Mouse (Mus musculus) thymus, adult 2 months (tissue): ENCODE results near the gene Hjurp.

ENCODE experiments used
- CTCF ChIP-seq: fragments of 200-500 bp; IDR thresholded peaks from 2 replicates; pipeline ENCODE4 v1.5.1; 2012; ENCODE audit warnings: mild to moderate bottlenecking, control low read depth, low read length, moderate library complexity, borderline replicate concordance; ENCODE audit not compliant: control insufficient read depth, poor library complexity, insufficient read depth; ENCODE audit errors: extremely low read depth
- POLR2A ChIP-seq: fragments of 200-500 bp; IDR thresholded peaks from 2 replicates; pipeline ENCODE4 v1.6.1; 2012; ENCODE audit warnings: mild to moderate bottlenecking, low read length, control low read depth, moderate library complexity; ENCODE audit not compliant: control insufficient read depth, poor library complexity, insufficient read depth; ENCODE audit errors: extremely low read depth

DNA sequence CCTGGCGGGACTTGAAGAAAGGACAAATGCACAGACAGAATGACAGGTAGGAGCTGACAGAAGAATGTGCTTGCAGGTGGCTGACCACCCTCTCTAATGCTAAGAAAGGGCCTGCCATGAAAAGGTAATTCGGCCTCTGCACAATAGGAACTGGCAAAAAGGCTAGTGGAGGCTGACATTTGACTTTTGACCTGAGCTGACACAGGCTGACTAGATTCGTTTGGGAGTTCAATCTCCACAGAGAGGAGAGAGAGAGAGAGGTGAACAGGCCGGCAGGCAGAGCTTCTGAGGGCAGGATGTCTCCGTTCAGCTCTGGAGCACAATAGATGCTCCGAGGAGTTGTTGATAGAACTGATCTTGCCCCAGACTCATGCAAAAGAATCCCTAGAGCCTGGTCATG lies 31.0 kb downstream of the Hjurp start:
- no peak for TF ChIP-seq POLR2A
- TF ChIP-seq CTCF: no peak
